Mouse (Mus musculus) thymus, postnatal 36 days (tissue): ENCODE measurements around the gene Th.
A peak's percentile ranks its signal among the peaks of the same experiment; 100 is the strongest.

Source experiments
- DNase-seq, 2 experiments: peaks; one replicate each; pipeline ENCODE4 v3.0.0; 2022; ENCODE audit warnings: mixed read lengths in 2 of 2

Gene Th

DNA sequence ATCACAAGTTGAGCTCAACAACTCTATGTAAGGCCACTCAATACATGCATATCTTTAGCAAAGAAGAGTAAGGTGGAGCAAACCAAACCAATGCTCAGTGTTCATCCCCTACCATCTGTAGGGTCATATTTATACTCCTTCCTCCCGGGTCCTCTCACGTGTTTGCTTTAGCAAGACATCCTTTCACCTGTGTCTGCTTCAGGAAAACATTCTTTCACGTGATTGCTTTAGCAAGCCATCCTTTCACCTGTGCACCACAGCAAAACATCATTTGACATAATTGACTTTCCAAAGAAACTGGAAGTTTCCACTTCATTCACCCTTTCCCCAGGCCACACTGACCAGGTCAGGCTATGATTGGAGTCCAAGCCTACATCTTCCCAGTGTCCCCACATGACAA lies at the start of gene Th:
Gene Th, minus strand, starts transcription at position 101 of the 400 bp plus-strand sequence.
- no peak for DNase-seq

DNA sequence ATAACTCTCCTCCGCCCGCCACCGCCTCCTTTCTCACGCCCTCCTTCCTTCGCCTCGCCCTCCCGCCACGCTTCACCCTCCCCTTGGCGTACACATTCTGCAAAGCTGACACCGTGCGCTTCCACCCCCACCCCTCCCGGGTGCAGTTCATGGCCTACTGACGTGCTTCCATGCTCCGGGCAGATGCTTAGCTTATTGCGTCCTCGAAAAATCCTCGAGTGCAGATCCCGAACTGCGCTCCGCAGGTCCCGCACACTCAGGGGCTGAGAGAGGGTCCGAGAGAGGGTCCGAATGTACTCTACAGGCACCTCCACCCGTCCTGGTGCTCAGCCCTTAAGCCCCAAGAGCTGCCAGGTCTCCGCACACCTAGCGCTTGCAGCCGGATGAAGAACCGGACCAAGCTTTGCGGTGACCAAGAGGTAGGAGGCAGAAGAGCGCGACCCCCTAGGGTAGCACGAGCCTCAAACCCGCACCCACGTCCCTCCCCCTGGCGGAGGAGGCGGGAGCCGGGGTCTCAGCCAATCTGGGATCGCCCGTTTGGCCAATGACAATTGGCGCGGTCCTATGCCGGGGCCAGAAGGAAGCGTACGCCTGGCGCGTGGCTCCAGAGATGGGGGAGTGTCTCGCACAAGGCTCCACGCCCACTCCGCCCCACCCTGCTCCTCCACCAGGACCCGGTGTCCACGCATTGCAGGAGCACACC lies 38.0 kb upstream of the Th start, which contains the start of gene Ascl2:
Gene Ascl2, minus strand, starts transcription at position 456 of the 703 bp plus-strand sequence.
- DNase-seq = no peak

DNA sequence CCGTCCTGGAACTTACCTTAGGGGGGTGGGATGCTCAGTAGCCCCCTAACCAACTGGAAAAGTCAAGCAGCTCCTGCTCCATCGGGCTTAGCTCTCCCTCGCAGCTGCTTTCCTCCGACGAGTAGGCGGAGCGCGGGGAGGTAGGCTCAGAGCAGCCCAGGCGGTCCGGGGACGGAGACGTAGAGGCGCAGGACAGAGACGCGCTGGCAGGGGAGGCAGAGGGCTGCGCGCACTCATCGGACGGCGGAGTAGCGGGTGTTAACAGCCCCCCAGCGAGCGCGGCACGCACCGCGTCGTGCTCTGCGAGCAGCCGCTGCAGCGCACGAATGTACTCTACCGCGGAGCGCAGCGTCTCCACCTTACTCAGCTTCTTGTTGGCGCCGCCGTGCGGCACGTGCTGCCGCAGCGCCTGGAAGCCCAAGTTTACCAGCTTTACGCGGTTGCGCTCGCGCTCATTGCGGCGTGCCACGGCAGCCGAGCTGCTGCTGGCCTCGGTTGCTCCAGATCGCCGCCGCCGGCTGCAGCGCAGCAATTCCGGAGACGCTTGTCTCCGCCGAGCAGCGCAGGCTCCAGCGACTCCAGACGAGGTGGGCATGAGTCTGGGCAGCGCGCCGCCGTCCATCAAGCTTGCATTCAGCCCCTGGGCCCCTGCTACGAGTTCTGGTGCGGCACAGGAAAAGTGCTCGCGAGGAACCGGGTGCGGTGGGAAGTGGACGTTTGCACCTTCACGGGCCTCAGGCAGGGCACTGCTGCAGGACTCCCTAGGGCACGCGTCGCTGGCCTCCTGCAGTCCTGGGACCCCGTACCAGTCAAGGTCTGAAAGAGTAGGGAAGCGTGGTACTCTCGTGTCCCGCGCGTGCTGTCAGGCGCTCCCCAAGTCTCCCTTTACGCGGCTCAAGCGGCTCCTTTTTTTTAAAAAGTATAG lies 37.2 kb upstream of the Th start:
- peak; percentile 34 to 49 for DNase-seq

DNA sequence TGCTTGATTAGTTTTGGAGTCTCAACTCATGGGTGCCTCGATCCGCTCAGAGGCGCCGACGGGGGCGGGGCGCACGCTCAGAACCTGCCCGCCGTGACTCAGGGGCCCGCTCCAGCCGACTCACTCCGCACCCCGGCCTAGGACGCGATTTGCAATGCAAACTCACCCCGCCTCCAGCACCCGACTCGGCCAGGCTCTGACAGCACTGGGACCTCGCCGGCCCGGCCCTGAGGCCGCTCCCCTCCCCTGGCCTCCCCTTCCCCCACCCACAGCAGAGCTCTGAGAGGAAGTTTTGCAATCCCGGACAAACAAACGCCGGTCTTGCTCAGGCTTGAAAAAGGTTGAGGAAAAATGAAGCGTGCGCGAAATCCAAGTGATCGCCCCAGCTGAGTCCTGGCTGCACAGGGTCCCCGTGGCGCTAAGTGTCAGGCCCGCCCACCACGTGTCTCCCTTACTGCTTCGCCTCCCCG lies 36.5 kb upstream of the Th start:
- no peak for DNase-seq

DNA sequence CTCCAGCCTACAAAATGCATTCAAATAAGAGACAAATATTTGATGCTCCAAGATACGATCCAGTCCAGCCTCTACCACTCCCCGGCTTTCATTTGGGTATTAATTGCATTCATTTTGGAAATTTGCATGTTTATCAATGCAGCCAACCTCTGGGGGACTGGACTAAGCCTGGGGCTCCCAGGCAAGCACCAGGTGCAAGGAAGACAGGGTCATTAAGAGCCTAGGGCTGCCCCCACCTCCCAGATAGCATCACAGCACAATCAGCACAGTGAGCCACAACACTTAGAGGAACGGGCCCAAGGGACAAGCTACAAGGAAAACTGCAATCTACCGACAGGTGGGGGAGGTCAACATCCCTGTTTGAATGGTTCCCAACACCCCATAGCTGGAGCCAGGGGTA lies 28.8 kb upstream of the Th start:
- no peak for DNase-seq

DNA sequence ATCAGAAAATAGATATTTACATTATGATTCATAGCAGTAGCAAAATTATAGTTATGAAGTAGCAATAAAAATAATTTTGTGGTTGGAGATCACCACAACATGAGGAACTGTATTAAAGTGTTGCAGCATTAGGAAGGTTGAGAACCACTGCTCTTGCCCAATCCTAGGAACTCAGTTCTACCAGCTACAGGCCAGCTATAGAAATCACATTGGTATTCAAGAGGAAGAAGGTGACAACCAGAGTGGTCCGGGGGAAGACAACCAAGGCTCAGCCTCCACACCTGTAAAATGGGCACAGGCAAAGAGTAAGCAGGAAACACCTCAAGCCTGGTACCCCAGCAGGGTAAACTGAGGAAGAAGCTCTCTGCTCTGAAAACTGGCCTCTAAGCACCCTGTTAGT lies 27.9 kb upstream of the Th start:
- no peak for DNase-seq

DNA sequence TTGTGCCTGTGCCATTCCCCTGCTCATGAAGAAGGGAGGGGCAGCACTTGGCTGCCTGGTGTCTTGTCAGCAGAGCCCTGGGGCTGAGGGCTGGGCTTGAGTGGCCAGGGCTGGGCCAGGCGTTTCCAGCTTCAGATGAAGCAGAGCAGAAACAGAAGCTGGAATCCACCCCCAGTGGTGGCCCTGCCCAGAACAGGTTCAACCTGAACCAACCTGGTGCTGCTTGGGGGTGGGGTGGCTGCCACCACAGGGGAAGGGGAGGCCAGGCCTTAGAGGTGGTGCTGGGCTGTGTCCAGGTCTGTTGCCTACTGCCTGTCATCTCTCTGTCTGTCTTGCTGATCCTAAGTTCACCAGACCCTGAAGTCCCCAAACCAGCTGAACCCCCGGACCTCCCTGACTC lies 25.1 kb upstream of the Th start:
- DNase-seq = no peak

DNA sequence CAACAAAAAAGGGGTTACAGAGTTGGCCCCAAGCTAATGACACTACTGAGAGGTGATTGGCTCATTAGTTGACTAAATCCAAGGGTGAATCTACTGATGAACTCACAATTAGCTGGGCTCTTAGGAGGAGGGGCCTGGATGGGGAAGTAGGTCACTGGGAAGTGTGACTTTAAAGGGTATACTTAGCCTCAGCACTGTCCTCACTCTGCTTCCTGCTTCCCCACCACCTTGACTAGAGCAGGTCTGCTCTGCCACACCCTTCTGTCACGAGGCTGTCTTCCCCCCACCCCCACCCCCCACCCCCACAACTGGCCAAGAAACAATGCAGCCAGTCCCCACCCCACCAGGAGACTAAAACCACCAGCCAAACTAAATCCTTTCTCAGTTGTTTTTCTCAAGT lies 18.6 kb upstream of the Th start:
- no peak for DNase-seq

DNA sequence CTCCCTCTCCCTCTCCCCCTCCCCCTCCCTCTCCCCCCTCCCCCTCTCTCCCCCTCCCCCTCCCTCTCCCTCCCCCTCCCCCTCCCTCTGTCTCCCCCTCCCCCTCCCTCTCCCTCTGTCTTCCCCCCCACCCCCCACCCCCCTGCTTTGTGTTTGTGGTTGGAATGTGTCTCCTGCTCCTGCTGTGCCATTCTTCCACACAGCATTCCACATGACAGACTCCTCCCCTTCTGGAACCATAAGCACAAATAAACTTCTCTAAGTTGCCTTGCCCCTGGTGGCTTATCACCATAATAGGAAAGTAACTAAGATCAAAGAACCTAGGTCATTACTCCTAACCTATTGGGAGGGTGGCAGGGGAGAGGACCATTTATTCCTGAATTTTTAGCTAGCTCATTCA lies 6.7 kb upstream of the Th start:
- no peak for DNase-seq

DNA sequence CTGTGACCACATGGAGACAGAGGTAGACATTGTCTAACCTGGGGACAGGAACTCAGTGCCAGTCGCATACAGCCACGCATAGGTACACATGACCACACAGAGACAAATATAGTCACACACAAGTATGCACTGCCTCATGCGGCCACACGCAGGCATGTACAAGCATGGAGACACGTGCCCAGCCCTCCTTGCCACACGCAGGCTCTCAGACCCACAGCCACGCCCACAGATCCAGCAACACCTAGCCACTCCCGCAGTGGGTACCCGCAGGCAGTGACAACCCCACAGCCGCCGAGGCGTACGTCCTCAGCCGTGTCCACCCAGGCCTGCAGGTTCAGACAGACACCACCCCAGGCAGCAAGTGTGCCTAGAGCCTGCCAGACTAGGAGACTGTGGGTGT lies 4.8 kb upstream of the Th start:
- DNase-seq = no peak

DNA sequence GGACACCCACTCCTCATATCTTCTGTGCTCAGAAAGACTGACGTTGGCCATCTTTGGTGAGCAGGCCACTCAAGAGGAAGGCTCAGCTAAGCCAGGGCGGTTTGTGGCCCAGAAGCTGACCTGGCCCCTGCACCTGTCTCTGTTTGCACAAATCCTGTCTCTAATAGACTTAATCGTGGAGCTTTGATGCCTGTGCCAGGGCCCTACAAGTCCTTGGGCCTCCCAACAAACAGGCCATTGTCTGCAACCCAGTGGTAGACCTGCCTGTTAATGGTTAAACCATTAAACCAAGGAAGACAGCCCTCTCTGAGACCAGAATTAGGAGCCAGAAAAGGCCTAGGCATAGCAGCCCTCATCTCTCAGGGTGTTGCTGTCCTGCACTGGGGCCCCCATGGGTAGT lies 1.5 kb upstream of the Th start:
- no peak for DNase-seq

DNA sequence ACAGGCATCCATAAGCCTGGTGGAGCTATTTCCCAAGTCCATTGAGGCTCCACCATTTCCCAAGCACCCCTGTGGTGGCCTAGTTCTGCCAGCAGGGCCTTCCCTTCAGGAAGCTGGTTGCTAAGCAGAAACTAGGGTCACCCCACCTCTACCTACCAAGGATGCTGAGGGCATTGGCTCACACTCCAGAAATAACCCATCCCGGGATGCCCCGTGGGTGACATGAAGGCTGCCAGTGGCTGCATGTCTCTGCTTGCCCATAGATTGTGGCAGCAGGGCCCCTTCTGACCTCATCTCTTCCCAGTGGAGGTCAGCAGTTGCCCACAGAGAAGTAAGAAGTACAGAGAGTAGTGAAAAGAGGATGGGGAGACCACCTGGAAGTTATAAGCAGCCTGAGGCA lies 1.4 kb downstream of the Th start:
- DNase-seq = no peak

DNA sequence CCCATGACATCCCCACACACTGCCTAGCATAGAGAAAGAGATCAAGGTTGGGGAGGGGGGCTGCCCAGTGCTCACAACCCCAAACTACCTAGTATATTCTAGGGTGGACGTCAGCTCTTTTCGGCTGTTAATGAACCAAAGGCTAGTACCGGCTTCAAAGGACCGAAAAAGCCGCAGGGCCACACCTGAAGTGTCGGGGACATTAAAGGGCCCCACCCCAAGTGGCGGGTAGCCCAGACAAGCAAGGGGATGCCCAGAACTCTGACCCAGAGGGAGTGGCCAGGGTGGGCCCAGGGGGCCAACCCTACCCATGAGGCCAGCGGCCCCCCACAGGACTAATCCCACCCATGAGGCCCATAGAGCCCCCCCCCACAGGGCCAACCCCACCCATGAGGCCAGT lies 3.6 kb downstream of the Th start:
- no peak for DNase-seq

DNA sequence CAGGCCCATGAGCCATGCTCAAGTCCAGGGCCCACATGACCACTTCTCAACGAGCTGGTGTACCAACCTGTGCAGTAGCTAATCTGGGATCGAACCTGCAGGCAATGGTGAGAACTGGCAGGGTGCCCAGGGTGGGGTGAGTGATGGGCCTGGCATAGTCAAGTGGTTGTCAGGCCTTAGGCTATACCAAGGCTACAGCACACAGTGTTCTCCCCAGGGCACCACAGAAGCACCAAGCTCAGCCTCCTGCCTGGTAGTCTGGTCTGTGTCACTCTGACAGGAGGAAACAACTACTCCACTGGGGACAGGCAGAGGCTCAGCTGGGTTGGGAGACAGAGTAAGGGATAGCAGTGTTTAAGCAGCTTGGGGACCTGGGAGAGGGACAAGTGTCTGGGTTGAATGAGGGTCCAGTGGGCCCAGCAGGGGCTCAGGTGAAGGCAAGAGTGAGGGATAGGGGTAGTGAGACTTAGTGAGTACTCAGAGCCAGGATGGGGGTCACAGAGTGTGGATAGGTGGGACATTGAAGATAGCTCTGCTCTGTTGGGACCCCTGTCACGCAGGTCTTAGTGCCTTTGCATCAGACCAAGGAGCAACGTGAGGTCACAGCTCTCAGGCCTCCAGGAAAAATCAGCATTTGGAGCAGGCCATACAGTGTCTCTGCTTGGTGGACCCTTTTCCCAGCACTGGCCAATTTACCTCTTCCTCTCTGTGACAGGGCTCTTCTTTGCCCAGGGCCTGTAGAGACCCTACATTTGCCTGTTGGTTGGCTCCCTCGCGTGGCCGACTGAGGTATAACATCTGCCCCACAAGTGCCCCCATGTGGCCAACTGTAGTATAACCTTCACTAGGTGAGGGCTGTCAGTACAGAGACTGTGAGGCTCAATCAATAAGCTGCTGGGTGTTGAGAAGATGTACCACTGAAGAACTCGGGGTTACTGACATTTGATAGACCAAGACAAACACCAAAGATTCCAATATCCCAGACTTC lies 12.0 kb downstream of the Th start:
- peak; percentile 71 to 82 for DNase-seq

DNA sequence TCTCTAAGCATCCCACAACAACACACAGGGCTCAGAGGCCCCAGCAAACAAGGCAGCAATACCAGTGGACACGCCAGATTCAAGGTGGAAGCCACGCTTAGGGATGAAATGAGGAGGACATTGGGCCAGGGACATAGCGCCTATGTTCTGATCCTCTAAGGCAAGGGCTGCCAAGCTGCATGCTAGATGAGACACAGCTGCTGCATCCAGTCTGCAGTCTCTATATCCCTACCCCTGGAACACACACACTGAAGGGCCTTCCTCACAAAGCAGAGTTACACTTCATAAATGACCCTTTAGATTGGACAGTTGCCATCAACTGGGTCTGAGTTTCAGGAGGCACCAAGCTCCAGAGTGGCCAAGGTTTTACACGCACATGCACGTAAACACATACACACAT lies 13.3 kb downstream of the Th start:
- no peak for DNase-seq

DNA sequence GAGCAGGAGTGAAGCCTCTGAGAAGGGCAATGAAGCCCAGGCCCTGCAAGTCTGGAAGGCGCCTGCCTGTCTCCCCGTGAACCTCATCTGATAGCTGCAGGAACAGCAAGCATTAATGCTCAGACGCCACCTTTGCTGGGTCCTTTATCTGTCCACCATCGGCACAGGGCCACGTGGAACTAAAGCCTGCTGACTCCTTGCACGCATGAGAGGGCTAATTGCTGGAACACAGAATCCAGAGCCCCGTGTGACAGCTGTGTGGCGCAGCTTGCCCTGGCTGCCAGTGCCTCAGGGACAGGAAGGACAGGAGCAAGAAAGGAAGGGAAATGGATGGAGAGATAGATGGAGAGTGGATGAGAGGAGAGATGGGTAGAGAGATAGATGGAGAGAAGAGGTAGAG lies 14.8 kb downstream of the Th start:
- DNase-seq = no peak

DNA sequence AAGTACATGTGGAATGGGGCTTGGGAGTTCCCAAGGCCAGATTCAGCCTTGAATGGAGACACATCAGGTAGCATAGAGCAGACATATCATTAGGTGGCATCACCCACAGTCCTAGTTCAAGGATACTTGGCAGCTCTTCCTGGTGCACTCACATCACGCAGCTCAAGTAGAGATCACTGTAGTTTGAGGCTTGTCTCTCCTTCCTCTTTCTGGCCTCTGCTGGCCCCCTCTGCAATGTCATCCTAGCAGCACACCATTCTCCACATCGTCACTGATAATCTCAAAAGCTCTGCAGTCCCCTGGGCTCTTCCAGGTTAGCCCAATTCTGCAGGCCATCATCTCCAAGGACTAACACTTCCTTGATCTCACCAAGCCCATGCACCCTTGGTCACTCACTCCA lies 19.2 kb downstream of the Th start:
- DNase-seq = no peak

DNA sequence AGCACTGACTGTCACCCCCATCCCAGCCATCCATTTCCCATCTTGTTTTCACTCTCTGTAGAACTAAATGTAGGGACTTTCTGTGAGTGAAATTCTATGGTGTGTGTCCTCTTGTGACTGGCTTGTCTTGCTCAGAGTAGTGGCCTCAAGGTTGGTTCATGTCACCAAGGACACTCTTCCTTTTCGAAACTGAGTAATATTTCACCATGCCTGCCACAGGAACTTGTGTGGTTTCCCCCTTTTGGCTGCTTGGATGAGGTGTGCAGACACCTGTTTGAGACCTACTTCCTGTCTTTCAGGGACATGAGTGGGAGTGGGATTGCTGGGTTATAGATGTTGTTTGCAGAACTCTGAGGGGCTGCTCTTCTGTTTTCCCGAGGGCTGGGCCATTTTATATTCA lies 20.8 kb downstream of the Th start:
- DNase-seq = no peak

DNA sequence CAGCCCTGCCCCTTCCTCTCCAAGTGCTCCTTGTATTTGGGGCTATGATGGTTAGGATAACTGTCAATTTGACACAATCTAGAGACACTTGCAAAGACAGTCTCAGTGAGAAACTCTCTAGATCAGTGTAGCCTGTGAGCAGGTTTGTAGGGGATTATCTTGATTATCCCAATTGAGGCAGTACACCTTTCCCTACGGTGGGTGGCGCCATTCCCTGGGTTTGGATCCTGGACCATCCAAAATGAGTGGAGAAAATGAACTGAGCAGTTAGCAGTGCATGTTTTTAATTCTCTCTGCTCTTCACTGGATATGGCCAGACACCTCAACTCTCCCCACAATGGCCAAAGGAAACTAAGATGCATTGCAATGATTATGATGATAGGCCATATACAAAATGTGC lies 21.3 kb downstream of the Th start:
- DNase-seq = no peak

DNA sequence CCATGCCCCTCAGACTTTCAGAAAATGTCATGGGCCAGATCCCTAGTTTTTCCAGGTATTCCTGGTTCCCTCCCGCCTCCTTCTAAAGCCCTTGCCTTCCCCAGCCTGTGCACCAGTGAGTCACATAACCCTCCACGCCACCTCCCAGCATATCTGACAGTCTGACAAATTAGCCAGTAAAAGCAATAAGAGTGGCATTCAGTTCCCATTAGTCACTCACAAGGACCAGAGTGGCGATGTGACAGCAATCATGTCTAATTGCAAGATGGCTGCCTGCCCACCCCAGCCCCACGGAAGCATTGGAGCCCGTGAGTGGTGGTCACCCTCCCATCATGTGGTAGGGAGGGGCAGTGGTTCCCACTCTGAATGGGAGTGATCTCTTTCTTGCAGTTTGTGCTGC lies 25.3 kb downstream of the Th start:
- DNase-seq = no peak

DNA sequence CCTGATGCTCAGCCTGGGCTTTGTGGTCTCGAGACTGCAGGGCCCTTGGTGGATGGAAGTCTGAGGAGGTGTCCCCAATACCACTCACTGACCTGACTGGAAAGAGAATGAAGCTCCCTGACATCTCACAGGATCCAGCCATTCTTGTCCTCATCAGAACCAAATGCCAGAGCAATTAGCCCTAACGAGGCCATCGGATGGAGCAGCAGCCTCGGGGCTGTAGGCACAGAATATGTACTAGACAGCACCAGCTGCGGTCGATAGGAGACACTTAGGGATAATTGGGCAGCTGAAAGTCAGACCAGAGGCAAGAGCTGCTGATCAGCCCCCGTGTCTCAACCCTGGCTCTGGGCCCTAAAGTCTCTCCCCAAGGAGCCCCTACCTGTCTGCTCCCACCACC lies 26.6 kb downstream of the Th start:
- DNase-seq = no peak

DNA sequence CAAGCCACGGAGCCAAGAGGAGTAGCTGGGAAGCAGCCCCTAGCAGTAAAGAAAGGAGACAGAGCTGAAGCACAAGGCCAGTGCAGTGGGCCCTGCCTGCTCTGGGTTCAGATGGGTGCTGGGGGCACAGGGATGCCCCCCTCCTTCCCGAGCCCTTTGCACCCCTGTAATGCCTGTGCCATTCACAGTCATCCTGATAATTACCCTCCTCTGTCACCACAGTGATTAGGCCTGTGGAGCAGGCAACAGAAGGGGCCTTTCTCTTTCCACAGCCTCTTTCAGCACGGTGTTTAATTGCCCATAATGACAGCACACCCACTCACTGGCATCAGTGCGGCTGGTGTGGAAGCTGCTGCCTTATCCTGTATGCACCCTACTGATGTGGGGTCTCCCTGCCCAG lies 28.0 kb downstream of the Th start:
- no peak for DNase-seq

DNA sequence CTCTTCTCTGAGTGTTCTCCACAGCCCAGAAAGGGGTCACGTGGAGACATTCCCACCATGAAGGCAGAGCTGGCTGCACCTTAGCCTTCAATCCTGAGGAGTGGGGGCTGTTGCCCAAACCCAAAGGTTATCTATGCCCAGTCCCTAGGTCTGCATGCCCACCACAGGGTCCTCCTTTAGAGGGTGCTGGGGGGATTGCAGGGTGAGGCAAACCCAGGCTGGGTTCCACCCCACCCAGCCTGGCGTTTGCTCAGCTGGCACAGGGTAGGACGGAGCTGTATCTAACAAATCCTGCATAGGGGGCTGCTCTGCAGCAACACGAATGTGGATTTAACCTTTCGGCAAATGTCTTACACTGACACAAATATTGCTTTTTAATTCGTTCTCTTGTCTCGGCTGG lies 29.2 kb downstream of the Th start:
- DNase-seq = no peak
